Mouse (Mus musculus) cortical plate, adult 2 months (tissue): ENCODE measurements around the gene Il1rl1.

Experiments
- CTCF ChIP-seq: fragments of 200-500 bp; IDR thresholded peaks from 2 replicates; pipeline ENCODE4 v1.5.1; 2011; ENCODE audit warnings: mild to moderate bottlenecking, control low read depth, low read length; ENCODE audit not compliant: insufficient read depth; ENCODE audit errors: extremely low read depth
- POLR2A ChIP-seq: fragments of 200-500 bp; IDR thresholded peaks from 2 replicates; pipeline ENCODE4 v1.6.1; 2011; ENCODE audit warnings: mild to moderate bottlenecking, low read length, control low read depth; ENCODE audit not compliant: insufficient read depth; ENCODE audit errors: extremely low read depth

- TF ChIP-seq CTCF: no peak
- TF ChIP-seq POLR2A: no peak
These were observed 40.5 kb downstream of the Il1rl1 start for GRCm38 (mm10) chr1:40469900-40470299.
